Mouse (Mus musculus) layer of hippocampus, postnatal 25 days (tissue): ENCODE measurements at regions not wholly inside any gene's neighbourhood (a gene's known extent, or its start where the extent isn't known, plus 50 kb on each side); places are given as distances from the start of the nearest gene placed in this dataset.

Source experiments
- DNase-seq, 2 experiments: peaks; one replicate each; pipeline ENCODE4 v3.0.0; 2022; ENCODE audit warnings: mixed read lengths in 2 of 2, low spot score in 1 of 2; ENCODE audit errors: extremely low spot score in 1 of 2

GRCm38 (mm10) chr16:20803278-20803930 is 69.1 kb upstream of the Thpo start:
- DNase-seq = no peak

- no peak for DNase-seq
Measured at GRCm38 (mm10) chr16:20802724-20803123, 68.4 kb upstream of the Thpo start.

- DNase-seq = no peak
Measured at GRCm38 (mm10) chr16:20800038-20800437, 65.7 kb upstream of the Thpo start.

- DNase-seq = no peak
Measured at GRCm38 (mm10) chr16:20798115-20798514, 63.8 kb upstream of the Thpo start.

- no peak for DNase-seq
Measured at GRCm38 (mm10) chr16:20794721-20795120, 60.4 kb upstream of the Thpo start.
